Mouse (Mus musculus) brain, embryonic 14.5 days (tissue): Measurements from ENCODE around the gene Vrk3. TPM values are rescaled to one million over a fixed set of nuclear protein-coding genes. Genes with fewer than 3 reads are reported as not detected.
A peak's percentile ranks its signal among the peaks of the same experiment; 100 is the strongest.

ENCODE experiments used
- DNase-seq: peaks from one replicate; pipeline ENCODE4 v3.0.0-alpha.2; 2011; ENCODE audit warnings: low read depth
- CTCF ChIP-seq: fragments of 200-500 bp; IDR thresholded peaks from 2 replicates; pipeline ENCODE4 v1.5.1; 2012; ENCODE audit warnings: inconsistent platforms, mild to moderate bottlenecking, moderate library complexity, borderline replicate concordance; ENCODE audit not compliant: insufficient read depth, insufficient read length; ENCODE audit errors: extremely low read depth
- POLR2A ChIP-seq: fragments of 200-500 bp; IDR thresholded peaks from 2 replicates; pipeline ENCODE4 v1.6.1; 2012; ENCODE audit warnings: mild to moderate bottlenecking, inconsistent platforms, borderline replicate concordance; ENCODE audit not compliant: poor library complexity, insufficient read depth, insufficient read length, severe bottlenecking; ENCODE audit errors: extremely low read depth
- polyA plus RNA-seq: library from polyadenylated mRNA; depleted of rRNA; stranded (reverse); fragments of >200 nt; gene quantifications from 2 replicates; pipeline ENCODE4 v1.2.3, GENCODE M21; 2012; rRNA removed

Gene Vrk3
- polyA plus RNA-seq, 1 experiment: 31.1 TPM

DNA sequence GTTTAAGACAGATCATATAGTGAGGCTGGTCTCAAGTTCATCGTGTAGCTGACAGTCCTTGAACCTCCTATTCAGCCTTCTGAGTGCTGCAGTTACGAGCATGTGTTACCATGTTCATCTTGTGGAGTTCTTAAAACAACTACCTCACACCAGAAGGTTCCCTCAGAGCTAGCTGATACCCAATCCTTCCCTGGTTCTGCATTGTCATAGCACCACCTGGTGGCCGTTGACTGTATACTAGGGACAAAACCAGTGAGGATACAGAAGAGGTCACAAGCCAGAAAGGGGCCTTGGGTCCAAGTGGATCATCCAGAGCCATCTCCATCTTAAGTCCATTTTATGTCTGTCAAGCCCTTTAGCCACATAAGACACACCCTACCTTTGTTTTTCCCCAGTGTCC is 76.7 kb downstream of the Vrk3 start:
- no peak for TF ChIP-seq POLR2A
- peak; percentile 84; the same call in 1 of the 2 replicates for TF ChIP-seq CTCF
- DNase-seq: peak; percentile 84

- TF ChIP-seq CTCF: no peak
- TF ChIP-seq POLR2A: no peak
Observed at GRCm38 (mm10) chr7:44826771-44827170, 78.6 kb downstream of the Vrk3 start.

More at GRCm38 (mm10) chr7:44826771-44827170, 78.6 kb downstream of the Vrk3 start:
- DNase-seq: no peak

Other genes with a start within 250 kb of the Vrk3 start
- not detected in 2 replicates for gene Mybpc2, start 223.8 kb upstream of the Vrk3 start, polyA plus RNA-seq
- gene Spib, start 216.3 kb upstream of the Vrk3 start, polyA plus RNA-seq: 0.11 and 0.19 TPM in 2 replicates
- 38.4 and 70.1 TPM in 2 replicates for gene Pold1, start 199.6 kb upstream of the Vrk3 start, polyA plus RNA-seq
- gene Nr1h2, start 194.5 kb upstream of the Vrk3 start, polyA plus RNA-seq: 79.7 and 96.8 TPM in 2 replicates
- 0.16 and 0.42 TPM in 2 replicates for gene Napsa, start 176.0 kb upstream of the Vrk3 start, polyA plus RNA-seq
- gene Kcnc3, start 157.7 kb upstream of the Vrk3 start, polyA plus RNA-seq: 16.6 and 27.2 TPM in 2 replicates
- gene Myh14, start 77.6 kb upstream of the Vrk3 start, polyA plus RNA-seq: 0.72 and 1.8 TPM in 2 replicates
- gene Izumo2, start 39.7 kb upstream of the Vrk3 start, polyA plus RNA-seq: not detected in 2 replicates
- gene Zfp473, start 2.6 kb downstream of the Vrk3 start, polyA plus RNA-seq: 1.0 and 1.1 TPM in 2 replicates
- gene Nup62, start 67.7 kb downstream of the Vrk3 start, polyA plus RNA-seq: 73.9 and 96.1 TPM in 2 replicates
- gene Il4i1, start 68.0 kb downstream of the Vrk3 start, polyA plus RNA-seq: 0.42 and 0.59 TPM in 2 replicates
- gene Atf5, start 68.2 kb downstream of the Vrk3 start, polyA plus RNA-seq: 24.8 and 36.4 TPM in 2 replicates
- 141 and 160 TPM in 2 replicates for gene Akt1s1, start 100.6 kb downstream of the Vrk3 start, polyA plus RNA-seq
- 96.8 and 124 TPM in 2 replicates for gene Tbc1d17, start 100.7 kb downstream of the Vrk3 start, polyA plus RNA-seq
- gene Pnkp, start 108.7 kb downstream of the Vrk3 start, polyA plus RNA-seq: 33.1 and 42.3 TPM in 2 replicates
- gene Ptov1, start 121.4 kb downstream of the Vrk3 start, polyA plus RNA-seq: 927 and 1,026 TPM in 2 replicates
- 205 and 206 TPM in 2 replicates for gene Med25, start 144.3 kb downstream of the Vrk3 start, polyA plus RNA-seq
- gene Fuz, start 147.7 kb downstream of the Vrk3 start, polyA plus RNA-seq: 29.7 and 47.4 TPM in 2 replicates
- 165 and 185 TPM in 2 replicates for gene Ap2a1, start 181.1 kb downstream of the Vrk3 start, polyA plus RNA-seq
- 0.04 and 0.05 TPM in 2 replicates for gene Tsks, start 194.8 kb downstream of the Vrk3 start, polyA plus RNA-seq
- 102 and 135 TPM in 2 replicates for gene Cpt1c, start 226.4 kb downstream of the Vrk3 start, polyA plus RNA-seq
- 824 and 992 TPM in 2 replicates for gene Prmt1, start 238.2 kb downstream of the Vrk3 start, polyA plus RNA-seq
- gene Irf3, start 249.2 kb downstream of the Vrk3 start, polyA plus RNA-seq: 84.4 and 130 TPM in 2 replicates